Mouse (Mus musculus) embryonic facial prominence, embryonic 15.5 days (tissue): ENCODE measurements around the gene Ugt1a2. TPM values are rescaled to one million over a fixed set of nuclear protein-coding genes. Genes with fewer than 3 reads are reported as not detected.

Source experiments
- ATAC-seq: fragments of 200-750 bp; cut with Nextera tagmentation; 2 replicates; pipeline ENCODE4 v1.8.0; 2017; ENCODE audit warnings: low read depth, moderate TSS enrichment; ENCODE audit not compliant: insufficient number of reproducible peaks, low FRiP score, low TSS enrichment
- H3K27ac ChIP-seq: fragments of 300-500 bp; sonication (generic); replicated peaks from 2 replicates; pipeline ENCODE4 v1.5.1; 2015; ENCODE audit warnings: mild to moderate bottlenecking, inconsistent platforms
- H3K27me3 ChIP-seq: fragments of 300-500 bp; sonication (generic); 2 replicates; pipeline ENCODE4 v1.6.1; 2015; ENCODE audit warnings: inconsistent platforms
- H3K36me3 ChIP-seq: fragments of 300-500 bp; sonication (generic); 2 replicates; pipeline ENCODE4 v1.6.1; 2015; ENCODE audit warnings: mild to moderate bottlenecking, inconsistent platforms
- H3K4me1 ChIP-seq: fragments of 300-500 bp; sonication (generic); 2 replicates; pipeline ENCODE4 v1.6.1; 2015; ENCODE audit warnings: inconsistent platforms
- H3K4me2 ChIP-seq: fragments of 300-500 bp; sonication (generic); replicated peaks from 2 replicates; pipeline ENCODE4 v1.6.1; 2015; ENCODE audit warnings: mild to moderate bottlenecking, inconsistent platforms
- H3K4me3 ChIP-seq: fragments of 300-500 bp; sonication (generic); replicated peaks from 2 replicates; pipeline ENCODE4 v1.5.1; 2015; ENCODE audit warnings: mild to moderate bottlenecking, inconsistent platforms
- H3K9ac ChIP-seq: fragments of 300-500 bp; sonication (generic); 2 replicates; pipeline ENCODE4 v1.6.1; 2015; ENCODE audit warnings: inconsistent platforms
- H3K9me3 ChIP-seq: fragments of 300-500 bp; sonication (generic); replicated peaks from 2 replicates; pipeline ENCODE4 v1.6.1; 2016; ENCODE audit warnings: inconsistent platforms
- WGBS: fragments of 180-500 bp; shearing (Covaris S2); methylation state at CpG from one replicate; pipeline ENCODE4 v1.1.7; 2015; 5-methylcytosine and 5-hydroxymethylcytosine counted together
- polyA plus RNA-seq: library from polyadenylated mRNA; unstranded; fragments of >200 nt; fragmentation: Nextera tagmentation; extraction: Ambion mirVana; gene quantifications from 2 replicates; pipeline ENCODE4 v1.2.1, GENCODE M21; 2015

Ugt1a2 gene
- polyA plus RNA-seq, 1 experiment from 2014 or later: not detected

GRCm38 (mm10) chr1:88250023-88250422 lies 49.6 kb downstream of the Ugt1a2 start:
- Histone ChIP-seq H3K9me3 (peaks cover 70% of the 10 kb centered on the region), H3K9ac (no peak overlapping the region), H3K27ac (no peak overlapping the region), H3K4me1 (no peaks in the 10 kb centered on the region), H3K4me3 (no peak overlapping the region), H3K36me3 (no peaks in the 10 kb centered on the region), H3K27me3 (no peaks in the 10 kb centered on the region), H3K4me2 (no peak overlapping the region)
- no peak for ATAC-seq
- WGBS: 83% methylated on average over 5 of the region's 5 CpGs

- Histone ChIP-seq H3K9me3 (peaks cover 47% of the 10 kb centered on the region), H3K27ac (no peak overlapping the region), H3K4me3 (no peak overlapping the region), H3K4me2 (no peak overlapping the region), H3K27me3 (no peaks in the 10 kb centered on the region), H3K9ac (no peak overlapping the region), H3K36me3 (no peaks in the 10 kb centered on the region), H3K4me1 (no peaks in the 10 kb centered on the region)
- ATAC-seq: no peak
- 69% methylated on average over 8 of the region's 8 CpGs for WGBS
These were observed 52.7 kb downstream of the Ugt1a2 start for GRCm38 (mm10) chr1:88253106-88253505.

- H3K4me2 ChIP-seq: no peak overlapping the region
- no peak overlapping the region for H3K4me3 ChIP-seq
- H3K27ac ChIP-seq: no peak overlapping the region
- no peak overlapping the region for H3K9ac ChIP-seq
- no peaks in the 10 kb centered on the region for H3K36me3 ChIP-seq
- 68% methylated on average over 6 of the region's 6 CpGs for WGBS
- peaks cover 44% of the 10 kb centered on the region for H3K9me3 ChIP-seq
- H3K27me3 ChIP-seq: no peaks in the 10 kb centered on the region
- H3K4me1 ChIP-seq: no peaks in the 10 kb centered on the region
- ATAC-seq: no peak
These were observed 53.1 kb downstream of the Ugt1a2 start for GRCm38 (mm10) chr1:88253540-88253939.

- WGBS: 83% methylated on average over 12 of the region's 12 CpGs
These were observed 54.5 kb downstream of the Ugt1a2 start for GRCm38 (mm10) chr1:88254793-88255465.

GRCm38 (mm10) chr1:88255466-88255857 lies 55.1 kb downstream of the Ugt1a2 start:
- H3K27me3 ChIP-seq: no peaks in the 10 kb centered on the region
- H3K9me3 ChIP-seq: peaks cover 26% of the 10 kb centered on the region
- no peak overlapping the region for H3K9ac ChIP-seq
- no peak overlapping the region for H3K4me2 ChIP-seq
- H3K27ac ChIP-seq: no peak overlapping the region
- no peak overlapping the region for H3K4me3 ChIP-seq
- no peak for ATAC-seq
- WGBS: 55% methylated on average over 2 of the region's 2 CpGs
- H3K4me1 ChIP-seq: peaks cover 5% of the 10 kb centered on the region; the same call in 1 of the 2 replicates
- peaks cover 11% of the 10 kb centered on the region for H3K36me3 ChIP-seq

More at GRCm38 (mm10) chr1:88254793-88255465, 54.5 kb downstream of the Ugt1a2 start:
- Histone ChIP-seq H3K27me3 (no peaks in the 10 kb centered on the region), H3K4me2 (no peak overlapping the region), H3K27ac (no peak overlapping the region), H3K9me3 (peaks cover 31% of the 10 kb centered on the region), H3K9ac (no peak overlapping the region), H3K36me3 (peaks cover 6% of the 10 kb centered on the region), H3K4me3 (no peak overlapping the region), H3K4me1 (0 out of 2 replicates have a peak, but pooled peaks cover 5% of the 10 kb centered on the region)
- peak; percentile 6 for ATAC-seq

- Histone ChIP-seq H3K4me3 (no peak overlapping the region), H3K9me3 (peaks cover 21% of the 10 kb centered on the region; the same call in 1 of the 2 replicates), H3K27ac (no peak overlapping the region), H3K36me3 (peaks cover 18% of the 10 kb centered on the region), H3K4me1 (peaks cover 5% of the 10 kb centered on the region; the same call in 1 of the 2 replicates), H3K27me3 (no peaks in the 10 kb centered on the region), H3K4me2 (no peak overlapping the region), H3K9ac (no peak overlapping the region)
- 80% methylated on average over 13 of the region's 13 CpGs for WGBS
- ATAC-seq: no peak
These were observed 55.8 kb downstream of the Ugt1a2 start for GRCm38 (mm10) chr1:88255989-88256754.

- peaks cover 19% of the 10 kb centered on the region; the same call in 1 of the 2 replicates for H3K9me3 ChIP-seq
- 72% methylated on average over 10 of the region's 10 CpGs for WGBS
These were observed 56.7 kb downstream of the Ugt1a2 start for GRCm38 (mm10) chr1:88256886-88257663.

GRCm38 (mm10) chr1:88257681-88258080 lies 57.3 kb downstream of the Ugt1a2 start:
- Histone ChIP-seq H3K27me3 (no peaks in the 10 kb centered on the region), H3K9ac (no peak overlapping the region), H3K27ac (no peak overlapping the region), H3K36me3 (peaks cover 34% of the 10 kb centered on the region), H3K4me2 (no peak overlapping the region), H3K9me3 (peaks cover 13% of the 10 kb centered on the region; the same call in 1 of the 2 replicates), H3K4me1 (peaks cover 9% of the 10 kb centered on the region), H3K4me3 (no peak overlapping the region)
- no peak for ATAC-seq
- WGBS: 78% methylated on average over 6 of the region's 6 CpGs

More at GRCm38 (mm10) chr1:88256886-88257663, 56.7 kb downstream of the Ugt1a2 start:
- Histone ChIP-seq H3K4me1 (peaks cover 9% of the 10 kb centered on the region), H3K27ac (no peak overlapping the region), H3K4me3 (no peak overlapping the region), H3K4me2 (no peak overlapping the region), H3K9ac (no peak overlapping the region), H3K27me3 (no peaks in the 10 kb centered on the region), H3K36me3 (peaks cover 27% of the 10 kb centered on the region)
- ATAC-seq: no peak

- Histone ChIP-seq H3K4me1 (peaks cover 9% of the 10 kb centered on the region), H3K9ac (no peak overlapping the region), H3K27ac (no peak overlapping the region), H3K36me3 (peaks cover 40% of the 10 kb centered on the region), H3K4me3 (no peak overlapping the region), H3K9me3 (peaks cover 10% of the 10 kb centered on the region; the same call in 1 of the 2 replicates), H3K4me2 (no peak overlapping the region), H3K27me3 (no peaks in the 10 kb centered on the region)
- WGBS: 64% methylated on average over 6 of the region's 6 CpGs
- ATAC-seq: no peak
These were observed 58.0 kb downstream of the Ugt1a2 start for GRCm38 (mm10) chr1:88258361-88258760.

- no peak for ATAC-seq
- Histone ChIP-seq H3K4me3 (no peak overlapping the region), H3K36me3 (peaks cover 47% of the 10 kb centered on the region), H3K4me1 (peaks cover 9% of the 10 kb centered on the region), H3K27ac (peak overlapping the region; percentile 4; the same call in 1 of the 2 replicates), H3K9me3 (peaks cover 10% of the 10 kb centered on the region; the same call in 1 of the 2 replicates), H3K9ac (no peak overlapping the region), H3K27me3 (no peaks in the 10 kb centered on the region), H3K4me2 (no peak overlapping the region)
- 70% methylated on average over 8 of the region's 8 CpGs for WGBS
These were observed 58.7 kb downstream of the Ugt1a2 start for GRCm38 (mm10) chr1:88258881-88259642.
